Mouse (Mus musculus) C2C12 (cell line): ENCODE data around the gene Tsnax.

ENCODE experiments used
- CTCF ChIP-seq: IDR thresholded peaks from one replicate; pipeline ENCODE4 v1.5.1; 2011; ENCODE audit not compliant: control insufficient read depth, insufficient read depth, insufficient read length
- MYOG ChIP-seq: IDR thresholded peaks from one replicate; pipeline ENCODE4 v1.6.1; 2011; ENCODE audit not compliant: control insufficient read depth, insufficient read length; ENCODE audit errors: extremely low read depth

GRCm38 (mm10) chr8:125037081-125037480 is 24.3 kb downstream of the Tsnax start:
- TF ChIP-seq CTCF (no peak), MYOG (no peak)
